Mouse (Mus musculus): ENCODE data around the gene Trp73.

Gene Trp73

DNA sequence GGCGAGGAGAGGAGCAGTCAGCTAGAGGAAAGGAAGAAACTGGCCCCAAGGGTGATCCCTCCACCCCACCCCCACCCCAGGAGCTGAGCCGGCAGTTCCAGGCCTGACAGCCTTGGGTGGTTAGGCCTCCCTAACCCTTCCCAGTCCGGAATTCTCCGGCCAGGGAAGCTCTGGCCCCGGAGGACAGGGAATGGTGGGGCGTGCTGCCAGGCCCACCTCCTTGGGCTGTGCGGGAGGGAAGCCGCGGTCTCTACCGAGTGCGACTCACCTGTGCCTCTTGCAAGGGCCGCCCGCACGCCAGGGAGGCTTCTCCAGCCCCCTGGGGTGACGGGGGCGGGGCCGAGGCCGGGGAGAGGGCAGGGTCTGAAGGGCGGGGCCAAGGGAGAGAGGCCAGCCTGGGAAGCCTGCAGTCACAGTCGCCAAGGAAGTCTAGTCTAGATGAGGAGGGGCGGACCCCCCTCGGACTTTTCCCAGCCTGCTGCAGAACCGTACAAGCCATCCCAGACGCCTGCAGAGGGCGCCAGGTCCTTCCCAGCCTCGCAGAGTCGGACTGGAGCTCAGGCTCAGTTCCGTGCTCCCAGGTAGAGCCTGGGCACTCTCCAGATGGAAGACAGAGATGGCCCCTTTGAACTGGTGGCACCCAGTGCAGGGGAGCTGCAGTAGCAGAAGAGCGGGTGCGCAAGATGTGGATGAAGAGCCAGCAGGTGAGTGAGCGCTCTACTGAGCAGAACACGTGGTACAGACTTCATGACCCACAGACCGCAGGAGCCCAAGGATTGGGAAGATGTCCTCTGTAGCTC lies 114.2 kb downstream of the Trp73 start, which contains the start of gene Smim1:
Smim1 (minus strand) TSS at position 590 of the 800 bp plus-strand sequence.
- peak; percentile 75 for DNase-seq

DNA sequence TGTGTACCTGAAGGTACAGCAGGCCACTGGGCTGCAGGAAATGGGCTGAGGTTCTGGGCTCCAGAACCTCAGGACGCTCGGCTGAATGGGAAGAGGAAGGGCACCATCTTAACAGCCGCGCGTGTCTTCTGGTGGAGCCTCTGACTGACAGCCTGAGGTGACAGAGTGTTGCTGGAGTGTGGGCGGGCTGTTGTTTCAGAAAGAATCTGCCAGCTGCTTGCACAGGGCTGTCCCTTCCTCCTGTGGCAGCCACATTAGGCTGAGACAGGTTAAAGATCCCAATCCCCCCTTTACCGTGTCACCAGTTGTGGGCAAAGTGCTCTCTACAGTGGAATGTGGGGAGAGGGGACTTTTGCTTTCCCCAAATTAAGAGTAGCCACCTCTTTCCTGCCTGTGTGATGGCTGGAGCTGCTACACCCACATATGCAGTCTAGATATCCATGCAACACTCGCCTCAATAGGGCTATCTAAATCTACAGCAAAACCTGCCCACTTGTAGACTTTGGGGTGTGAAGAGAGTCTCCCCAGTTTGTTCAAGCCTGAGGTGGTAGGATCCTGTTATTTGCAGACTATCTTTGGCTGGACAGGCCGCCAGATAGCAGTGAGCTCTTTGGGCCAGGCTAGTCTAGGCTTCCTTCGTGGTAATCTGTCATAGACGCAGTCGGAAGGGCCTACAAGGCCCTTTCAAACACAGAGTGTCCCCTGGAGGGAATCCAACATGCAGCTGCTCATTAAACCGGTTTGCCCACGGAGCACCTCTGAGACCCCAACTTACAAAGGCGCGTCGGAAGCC lies 115.1 kb downstream of the Trp73 start:
- DNase-seq, result peak; percentile 10

DNA sequence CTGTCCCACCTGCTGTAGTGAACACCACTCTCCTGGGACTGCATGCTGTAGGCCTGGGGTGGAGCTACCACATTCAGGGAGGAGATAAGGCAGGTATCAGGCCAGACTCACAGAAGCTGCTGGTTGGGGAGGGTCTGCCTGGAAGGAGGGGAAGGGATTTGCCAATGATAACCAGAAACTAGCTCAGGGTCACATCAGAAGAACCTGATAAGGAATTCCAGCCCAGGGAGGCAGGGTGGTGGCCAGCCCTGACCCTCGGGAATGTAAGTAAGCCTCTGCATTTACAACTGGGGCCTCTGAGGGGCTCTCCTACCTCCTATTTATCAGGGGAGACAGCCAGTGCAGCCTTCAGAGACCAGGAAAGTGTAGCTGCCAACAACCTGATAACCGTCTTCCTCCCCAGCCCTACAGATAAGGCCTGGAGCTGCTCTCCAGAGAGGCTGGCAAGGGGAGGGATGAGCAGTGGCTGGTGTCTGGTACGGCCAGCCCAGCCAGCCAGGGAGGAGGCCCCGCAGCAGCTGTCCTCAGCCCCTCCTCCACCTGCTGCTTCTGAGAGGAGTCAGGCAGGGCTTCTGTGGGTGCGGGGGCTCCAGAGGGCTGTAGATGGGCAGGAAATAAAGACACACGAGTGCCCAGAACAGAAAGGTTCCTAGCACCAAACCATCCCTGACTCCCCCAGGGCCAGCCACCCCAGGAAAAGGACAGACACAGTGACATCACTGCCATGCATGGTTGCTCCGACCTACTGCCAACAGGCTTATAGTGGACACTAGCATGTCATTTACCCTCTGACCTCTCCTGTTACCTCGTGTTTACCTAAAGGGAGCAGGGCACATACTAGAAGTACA lies 116.0 kb downstream of the Trp73 start:
- DNase-seq, result peak; percentile 27

DNA sequence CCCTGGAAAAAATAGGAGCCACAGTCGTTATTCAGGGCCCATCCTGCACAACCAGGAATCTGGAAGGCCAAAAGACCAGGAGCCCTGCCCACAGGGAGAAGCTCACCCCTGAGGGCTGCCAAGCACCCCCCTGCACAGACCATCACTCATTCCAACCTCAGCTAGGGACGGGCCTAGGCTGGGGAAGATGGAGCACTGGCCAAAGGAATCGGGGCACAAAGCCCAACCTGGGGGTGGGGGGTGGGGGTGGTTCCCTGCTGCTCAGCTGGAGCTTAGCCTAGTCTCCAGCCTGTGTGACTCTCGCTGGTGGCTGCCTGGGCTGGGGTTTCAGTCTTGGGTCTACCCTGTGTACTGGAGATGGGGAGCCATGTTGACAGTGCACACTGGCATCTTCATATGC lies 117.2 kb downstream of the Trp73 start:
- DNase-seq, result no peak

DNA sequence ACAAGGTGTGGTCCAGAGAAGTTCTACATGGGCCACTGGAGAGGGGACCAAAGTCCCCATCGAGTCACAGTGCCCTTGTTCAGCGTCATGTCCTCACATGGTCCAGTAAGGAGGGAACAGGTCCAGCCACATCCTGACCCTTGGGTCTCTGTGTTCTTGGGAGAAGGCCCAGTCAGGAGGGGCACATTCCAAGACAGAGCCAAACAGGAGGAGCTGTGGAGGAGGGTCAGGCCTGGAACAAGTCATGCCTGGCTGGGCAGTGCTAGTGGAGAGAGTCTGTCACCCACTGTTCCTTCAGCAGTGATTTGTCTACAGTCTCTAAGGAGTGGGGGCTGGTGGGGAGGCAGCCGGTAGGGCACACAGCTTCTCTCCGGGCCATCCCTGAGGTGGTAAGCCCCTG lies 117.6 kb downstream of the Trp73 start:
- no peak for DNase-seq

DNA sequence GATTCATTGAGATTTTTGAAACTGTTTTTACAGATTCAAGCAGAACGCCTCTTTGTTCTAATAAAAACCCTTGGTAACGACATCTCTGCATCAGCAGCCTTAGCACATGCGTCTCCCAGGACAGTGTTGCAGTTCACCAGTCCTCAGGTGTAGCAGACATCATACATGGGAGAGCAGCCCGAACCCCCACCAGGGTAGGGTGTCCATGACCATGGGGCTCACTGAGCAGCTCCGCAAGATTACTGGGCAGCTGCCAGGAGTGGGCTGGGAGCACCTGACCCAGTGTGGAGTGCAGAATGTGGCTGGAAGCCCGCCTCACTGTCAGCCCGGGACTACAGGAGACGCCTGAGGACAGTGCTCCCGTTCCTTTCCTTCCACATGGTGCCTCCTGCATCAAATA lies 118.6 kb downstream of the Trp73 start:
- DNase-seq, result no peak

DNA sequence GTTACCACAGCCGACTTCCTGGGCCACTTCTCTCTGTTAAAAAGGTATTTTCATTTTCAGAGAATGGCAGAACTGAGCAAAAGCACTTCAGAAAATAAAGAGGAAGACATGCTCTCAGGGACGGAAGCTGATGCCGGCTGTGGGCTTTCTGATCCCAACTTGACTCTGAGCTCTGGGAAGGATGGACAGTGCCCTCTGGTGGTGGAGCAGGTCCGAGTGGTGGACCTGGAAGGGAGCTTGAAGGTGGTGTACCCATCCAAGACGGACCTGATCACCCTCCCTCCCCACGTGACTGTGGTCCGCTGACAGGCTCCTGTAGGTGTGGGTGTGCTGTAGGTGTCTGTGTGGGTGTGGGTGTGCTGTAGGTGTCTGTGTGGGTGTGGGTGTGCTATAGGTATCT lies 120.4 kb downstream of the Trp73 start:
- peak; percentile 32 for DNase-seq

DNA sequence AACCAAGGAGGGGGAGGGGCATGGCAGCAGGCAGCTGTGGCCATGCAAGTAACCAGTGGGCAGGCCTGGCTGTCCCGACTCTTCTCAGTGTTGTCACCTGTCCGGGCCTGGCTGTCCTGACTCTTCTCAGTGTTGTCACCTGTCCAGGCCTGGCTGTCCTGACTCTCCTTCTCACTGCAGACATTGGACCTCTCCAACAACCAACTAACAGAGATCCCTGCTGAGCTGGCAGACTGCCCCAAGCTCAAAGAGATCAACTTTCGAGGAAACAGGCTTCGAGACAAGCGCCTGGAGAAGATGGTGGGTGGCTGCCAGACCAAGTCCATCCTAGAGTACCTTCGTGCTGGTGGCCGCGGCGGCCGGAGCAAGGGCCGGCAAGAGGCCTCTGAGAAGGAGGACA lies 124.5 kb downstream of the Trp73 start:
- no peak for DNase-seq

DNA sequence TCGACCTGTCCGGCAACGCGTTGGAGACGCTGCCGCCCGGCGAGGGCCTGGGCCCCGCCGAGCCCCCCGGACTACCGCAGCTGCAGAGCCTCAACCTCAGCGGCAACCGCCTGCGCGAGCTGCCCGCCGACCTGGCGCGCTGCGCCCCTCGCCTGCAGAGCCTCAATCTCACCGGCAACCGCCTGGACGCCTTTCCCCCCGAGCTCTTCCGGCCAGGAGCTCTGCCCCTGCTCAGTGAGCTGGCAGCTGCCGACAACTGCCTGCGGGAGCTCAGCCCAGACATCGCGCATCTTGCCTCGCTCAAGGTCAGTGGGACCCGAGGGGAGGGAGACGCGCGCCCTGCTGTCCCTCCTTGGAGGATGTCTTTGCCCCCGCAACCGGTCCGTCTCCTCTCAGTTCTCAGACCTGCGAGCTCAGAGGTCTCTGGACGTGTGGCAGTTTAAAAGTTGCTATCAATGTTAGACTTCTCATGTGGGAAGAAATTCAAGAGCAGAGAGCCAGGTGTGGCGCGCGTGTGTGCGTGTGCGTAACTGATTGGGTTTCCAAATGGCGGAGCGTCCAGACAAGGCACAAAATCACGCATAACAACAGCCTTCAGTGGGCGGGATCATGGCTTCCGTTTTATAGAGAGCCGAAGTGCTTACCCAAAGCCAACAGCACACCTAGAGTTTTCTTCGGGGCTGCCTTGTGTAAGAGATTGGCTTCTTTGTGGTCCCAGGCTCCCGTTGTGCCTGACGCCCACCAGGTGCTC lies 127.7 kb downstream of the Trp73 start:
- peak; percentile 20 for DNase-seq

DNA sequence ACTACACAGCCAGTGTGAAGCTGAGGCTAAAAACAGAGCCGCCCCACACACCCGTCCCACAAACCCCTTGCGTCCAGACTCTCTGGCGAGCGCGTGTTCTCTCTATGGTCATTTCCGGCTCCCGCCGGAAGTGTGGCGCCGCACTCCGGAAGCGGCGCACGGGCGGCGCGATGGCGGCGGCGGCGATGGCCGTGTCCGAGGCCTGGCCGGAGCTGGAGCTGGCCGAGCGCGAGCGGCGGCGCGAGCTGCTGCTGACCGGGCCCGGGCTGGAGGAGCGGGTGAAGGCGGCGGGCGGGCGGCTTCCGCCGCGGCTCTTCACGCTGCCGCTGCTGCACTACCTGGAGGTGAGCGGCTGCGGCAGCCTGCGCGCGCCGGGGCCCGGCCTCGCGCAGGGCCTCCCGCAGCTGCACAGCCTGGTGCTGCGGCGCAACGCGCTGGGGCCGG lies 128.3 kb downstream of the Trp73 start, which contains the start of gene Lrrc47:
Lrrc47 (plus strand) TSS at position 86 of the 444 bp plus-strand sequence.
- DNase-seq, result peak; percentile 93

DNA sequence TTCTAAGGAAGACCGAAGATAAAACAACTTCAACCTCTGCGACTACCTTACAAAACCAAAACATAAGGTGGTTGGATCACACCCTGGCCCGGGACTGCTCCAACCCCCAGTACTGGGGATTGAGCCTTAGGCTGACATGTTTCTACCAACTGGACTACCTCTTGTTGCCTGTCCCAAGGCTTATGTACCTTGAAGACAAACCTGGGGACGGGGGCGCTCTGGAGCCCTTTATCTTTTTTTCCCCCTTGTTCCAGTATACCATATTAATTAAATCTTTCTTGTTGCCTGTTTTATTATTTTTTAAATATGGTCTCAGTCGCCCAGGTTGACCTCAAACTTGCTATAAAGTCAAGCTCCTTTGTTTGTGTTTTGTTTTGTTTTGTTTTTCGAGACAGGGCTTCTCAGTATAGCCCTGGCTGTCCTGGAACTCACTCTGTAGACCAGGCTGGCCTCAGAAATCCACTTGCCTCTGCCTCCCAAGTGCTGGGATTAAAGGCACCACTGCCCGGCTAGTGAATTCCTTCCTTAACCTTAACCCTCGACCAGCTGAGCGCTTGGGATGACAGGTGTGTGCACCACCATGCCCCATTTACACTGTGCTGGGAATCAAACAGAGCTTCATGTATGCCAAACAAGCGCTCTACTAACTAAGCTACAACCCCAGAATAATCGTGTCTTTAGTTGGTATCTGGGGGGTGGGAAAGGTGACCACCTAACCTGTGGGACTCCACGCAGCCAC lies 128.9 kb downstream of the Trp73 start:
- DNase-seq, result no peak

DNA sequence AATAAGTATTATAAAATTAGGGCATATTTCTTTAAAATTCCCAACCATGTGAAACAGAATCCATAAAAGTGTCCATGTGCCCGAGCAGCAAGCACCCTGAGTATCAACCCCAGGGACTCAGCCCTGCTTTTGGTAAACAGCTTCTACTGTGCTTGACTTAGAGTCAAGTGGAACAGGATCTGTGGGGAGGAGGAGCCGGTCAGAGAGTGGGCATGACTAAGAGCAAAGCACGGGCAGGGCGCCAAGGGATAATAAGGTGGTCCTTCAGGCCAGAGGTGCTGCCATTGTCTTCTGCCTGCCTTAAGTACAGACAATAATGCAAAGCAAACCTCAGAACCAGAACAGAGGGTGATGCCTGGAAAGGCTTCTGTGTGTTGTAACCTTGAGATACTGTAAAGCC lies 132.2 kb downstream of the Trp73 start:
- no peak for DNase-seq

DNA sequence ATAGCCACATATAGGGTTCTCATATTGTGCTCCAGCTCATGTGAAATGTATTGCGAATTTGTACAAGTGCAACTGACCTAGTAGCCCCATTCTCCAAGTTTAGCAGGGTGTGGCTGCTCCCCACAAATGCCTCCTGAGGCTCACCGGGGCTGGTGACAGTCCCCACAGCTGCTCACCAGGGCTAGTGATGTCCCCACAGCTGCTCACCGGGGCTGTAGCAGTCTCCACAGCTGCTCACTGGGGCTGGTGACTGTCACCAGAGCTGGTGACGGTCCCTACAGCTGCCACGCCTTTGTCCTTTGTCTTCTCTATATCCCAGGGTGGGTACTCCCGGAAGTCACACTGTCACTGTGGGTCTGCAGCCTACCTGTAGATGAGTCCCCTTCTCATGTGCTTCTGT lies 133.7 kb downstream of the Trp73 start:
- DNase-seq, result no peak

All from embryo, embryonic 11 days (tissue).